Mouse (Mus musculus) erythroblast, embryonic 14.5 days (primary cell): ENCODE measurements around the gene Cdc20b. TPM values are rescaled to one million over a fixed set of nuclear protein-coding genes. Genes with fewer than 3 reads are reported as not detected.

Experiments used
- H3K27me3 ChIP-seq: 2 replicates; pipeline ENCODE4 v1.6.1; 2012; ENCODE audit warnings: inconsistent platforms; ENCODE audit not compliant: control insufficient read depth
- H3K36me3 ChIP-seq: 2 replicates; pipeline ENCODE4 v1.6.1; 2012; ENCODE audit warnings: mild to moderate bottlenecking, inconsistent platforms; ENCODE audit not compliant: control insufficient read depth
- H3K4me1 ChIP-seq: 2 replicates; pipeline ENCODE4 v1.6.1; 2012; ENCODE audit warnings: inconsistent platforms; ENCODE audit not compliant: control insufficient read depth
- H3K4me3 ChIP-seq: replicated peaks from 2 replicates; pipeline ENCODE3; 2012; ENCODE audit warnings: moderate library complexity, mild to moderate bottlenecking, inconsistent platforms
- H3K9me3 ChIP-seq: 2 replicates; pipeline ENCODE4 v1.6.1; 2012; ENCODE audit warnings: low read length, inconsistent platforms, mixed read lengths; ENCODE audit not compliant: control insufficient read depth
- GATA1 ChIP-seq: IDR thresholded peaks from 2 replicates; pipeline ENCODE4 v1.6.1; 2012; ENCODE audit warnings: low read length, inconsistent platforms, mixed read lengths
- TAL1 ChIP-seq: IDR thresholded peaks from 3 replicates; pipeline ENCODE4 v1.6.1; 2012; ENCODE audit warnings: low read length, inconsistent platforms, mixed read lengths
- polyA plus RNA-seq: library from polyadenylated mRNA; stranded (reverse); fragments of >175 nt; gene quantifications from 2 replicates; pipeline ENCODE4 v1.2.3, GENCODE M21; 2012

Gene Cdc20b
- polyA plus RNA-seq, 1 experiment, result not detected

DNA sequence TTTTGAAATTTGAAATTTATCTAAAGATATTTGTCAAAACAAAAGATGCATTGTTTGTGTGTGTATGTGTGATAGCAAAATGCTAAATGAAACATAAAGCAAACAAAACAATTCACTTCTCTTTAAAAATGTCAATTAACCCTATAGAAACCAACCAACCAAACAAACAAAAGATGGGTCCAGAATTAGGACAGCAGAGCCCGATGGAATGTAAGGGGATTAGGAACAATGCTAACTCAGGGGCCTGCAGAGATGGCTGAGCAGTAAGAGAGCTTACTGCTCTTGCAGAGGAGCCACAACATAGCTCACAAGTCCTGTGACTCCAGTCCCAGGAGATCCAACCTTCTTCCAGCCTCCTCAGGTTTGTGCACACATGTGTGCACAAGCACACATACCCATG is 47.2 kb downstream of the Cdc20b start:
- Histone ChIP-seq H3K36me3 (no peaks in the 10 kb centered on the region), H3K9me3 (no peaks in the 10 kb centered on the region), H3K4me3 (no peak overlapping the region), H3K4me1 (peaks cover 4% of the 10 kb centered on the region), H3K27me3 (no peaks in the 10 kb centered on the region)
- TF ChIP-seq GATA1 (no peak), TAL1 (no peak)

DNA sequence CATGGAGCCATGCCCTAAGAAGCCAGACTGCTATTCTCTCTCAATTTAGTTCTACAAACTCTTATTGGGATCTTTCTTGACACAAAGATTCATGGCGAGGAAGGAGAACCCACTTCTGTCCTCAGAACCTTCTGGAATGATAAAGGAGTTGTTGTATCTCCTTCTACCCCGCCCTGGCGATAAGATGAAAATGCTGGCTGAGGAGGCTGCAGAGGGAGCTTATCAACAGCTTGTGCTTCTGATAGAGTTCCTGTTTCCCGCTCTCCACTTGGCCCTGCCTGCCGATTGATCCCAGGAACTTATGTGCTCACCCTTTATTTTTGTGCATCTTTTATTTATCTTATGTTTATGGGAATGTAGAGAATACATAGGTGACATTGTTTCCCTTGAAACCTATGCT is 49.8 kb downstream of the Cdc20b start:
- Histone ChIP-seq H3K27me3 (no peaks in the 10 kb centered on the region), H3K9me3 (no peaks in the 10 kb centered on the region), H3K4me3 (no peak overlapping the region), H3K4me1 (peaks cover 4% of the 10 kb centered on the region), H3K36me3 (no peaks in the 10 kb centered on the region)
- TF ChIP-seq TAL1 (no peak), GATA1 (no peak)

DNA sequence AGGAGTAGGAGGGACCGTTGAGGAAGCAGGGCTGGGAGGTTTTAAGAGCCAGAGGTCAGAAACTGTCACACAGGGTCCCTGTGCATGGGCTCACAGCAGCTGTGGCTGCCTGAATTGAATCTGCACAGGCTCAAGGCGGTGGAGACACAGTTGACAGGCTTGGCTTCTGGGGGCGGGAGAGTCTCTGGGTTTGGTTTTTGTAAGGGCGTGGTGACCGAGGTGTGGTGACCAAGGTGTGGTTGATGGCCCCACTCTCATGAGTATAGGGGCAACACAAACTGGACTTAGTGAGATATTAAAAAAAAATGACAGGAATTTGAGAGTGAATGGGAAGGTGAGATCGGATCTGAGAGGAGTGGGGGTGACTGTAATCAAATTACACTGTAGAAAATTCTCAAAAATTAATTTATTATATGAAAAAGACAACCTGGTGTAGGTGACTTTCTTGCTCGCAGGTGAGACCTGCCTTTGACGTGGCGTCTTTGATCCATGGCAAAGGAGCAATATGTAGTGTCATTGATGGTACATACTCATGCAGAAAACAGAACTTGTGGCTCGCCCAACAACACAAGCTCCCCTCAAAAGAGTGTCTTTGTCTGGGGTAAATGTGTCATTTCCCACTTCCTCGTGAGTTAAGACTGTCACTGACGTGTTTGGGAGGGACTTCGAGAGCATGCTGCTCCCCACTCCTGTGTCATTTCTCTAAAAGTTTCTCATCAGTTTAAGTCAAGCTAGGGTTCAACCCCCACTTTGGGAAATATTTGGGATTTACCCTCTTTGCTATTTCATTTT is 52.5 kb downstream of the Cdc20b start:
- Histone ChIP-seq H3K4me3 (no peak overlapping the region), H3K27me3 (no peaks in the 10 kb centered on the region)
- no peak for TF ChIP-seq GATA1
- TF ChIP-seq TAL1, result no peak

DNA sequence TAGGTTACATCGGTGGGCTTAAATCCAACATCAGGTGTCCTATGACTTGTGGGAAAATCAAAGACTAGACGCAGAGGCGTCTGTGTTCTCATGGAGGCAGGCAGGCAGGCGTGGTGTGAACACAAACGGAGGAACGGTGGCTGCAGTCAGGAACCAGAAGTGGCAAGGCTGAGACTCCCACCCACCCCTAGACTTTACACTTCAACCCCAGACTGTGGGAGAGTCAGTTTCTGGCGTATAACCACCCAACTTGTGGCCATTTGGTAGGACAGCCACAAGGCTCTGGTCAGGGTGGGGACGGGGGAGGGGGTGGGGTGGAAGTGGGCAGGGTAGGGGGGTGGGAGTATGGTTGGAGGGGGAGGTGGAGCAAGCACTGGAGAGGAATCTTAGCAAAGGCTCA is 55.6 kb downstream of the Cdc20b start:
- H3K36me3 ChIP-seq, result no peaks in the 10 kb centered on the region
- H3K27me3 ChIP-seq, result no peaks in the 10 kb centered on the region
- no peaks in the 10 kb centered on the region for H3K9me3 ChIP-seq
- H3K4me3 ChIP-seq, result no peak overlapping the region
- no peaks in the 10 kb centered on the region for H3K4me1 ChIP-seq
- TF ChIP-seq TAL1 (no peak), GATA1 (no peak)

More for the DNA sequence above, 52.5 kb downstream of the Cdc20b start:
- H3K9me3 ChIP-seq, result no peaks in the 10 kb centered on the region
- no peaks in the 10 kb centered on the region for H3K36me3 ChIP-seq
- peaks cover 4% of the 10 kb centered on the region for H3K4me1 ChIP-seq

DNA sequence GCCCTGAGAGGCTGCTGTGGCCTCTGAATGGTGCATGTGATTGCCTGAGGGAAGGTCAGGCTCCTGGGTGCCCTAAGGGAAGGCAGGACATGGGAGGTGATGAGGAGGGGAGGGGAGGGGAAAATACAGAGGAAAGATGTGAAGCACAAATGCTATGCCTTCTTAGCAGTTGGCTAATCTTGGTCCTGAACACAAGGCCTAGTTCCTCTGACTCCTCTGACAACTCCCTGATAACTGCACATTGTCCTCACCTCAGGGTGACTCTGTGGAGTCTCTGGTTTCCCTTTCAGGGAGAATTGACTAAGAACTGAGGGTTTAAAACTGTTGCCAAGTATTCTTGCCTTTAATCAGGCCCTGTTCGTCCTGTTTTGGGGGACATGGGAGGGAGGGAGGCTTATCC is 59.7 kb downstream of the Cdc20b start:
- H3K4me1 ChIP-seq, result no peaks in the 10 kb centered on the region
- no peak overlapping the region for H3K4me3 ChIP-seq
- no peak for TF ChIP-seq GATA1
- TF ChIP-seq TAL1, result no peak
- H3K27me3 ChIP-seq, result no peaks in the 10 kb centered on the region
- no peaks in the 10 kb centered on the region for H3K36me3 ChIP-seq
- no peaks in the 10 kb centered on the region for H3K9me3 ChIP-seq

DNA sequence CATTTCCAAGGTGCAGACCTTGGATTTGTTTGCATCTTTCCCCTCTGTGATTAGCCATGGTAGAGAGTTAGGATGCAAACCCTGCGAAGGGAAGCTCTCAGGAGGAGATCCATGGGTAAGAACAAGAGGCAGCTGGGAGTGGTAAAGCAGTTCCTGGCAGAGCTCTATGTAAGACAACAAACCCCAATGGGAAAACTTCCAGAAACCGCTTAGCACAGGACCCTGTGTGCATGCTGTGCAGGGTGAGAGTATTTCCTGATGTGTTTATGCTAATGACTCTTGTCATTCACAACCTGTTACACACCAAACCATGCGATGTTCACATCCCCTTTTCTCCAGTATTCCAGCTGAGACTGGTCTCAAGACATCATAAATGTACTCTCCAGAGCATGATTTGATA is 62.1 kb downstream of the Cdc20b start:
- no peaks in the 10 kb centered on the region for H3K9me3 ChIP-seq
- H3K4me1 ChIP-seq, result no peaks in the 10 kb centered on the region
- TF ChIP-seq GATA1 (no peak), TAL1 (no peak)
- no peaks in the 10 kb centered on the region for H3K27me3 ChIP-seq
- no peaks in the 10 kb centered on the region for H3K36me3 ChIP-seq
- no peak overlapping the region for H3K4me3 ChIP-seq

DNA sequence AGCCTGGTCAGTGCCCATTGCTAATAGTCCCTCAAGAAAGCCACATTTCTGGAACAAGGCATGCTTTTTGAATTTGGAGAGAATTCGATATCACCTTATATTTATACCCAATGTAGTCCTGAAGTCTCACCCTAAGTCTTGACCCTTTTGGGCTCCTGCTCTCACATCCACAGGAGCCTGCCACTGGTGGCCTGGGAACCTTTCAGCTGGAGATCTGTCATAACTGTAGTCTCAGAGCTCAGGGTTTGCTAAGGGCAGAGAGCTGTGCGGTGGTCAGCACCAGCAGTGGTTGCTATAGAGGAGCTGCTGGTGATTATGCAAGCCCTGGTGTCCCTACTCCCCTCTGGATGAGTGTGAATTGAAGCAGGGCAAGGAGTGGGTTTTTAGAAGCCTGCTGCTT is 63.5 kb downstream of the Cdc20b start:
- H3K9me3 ChIP-seq, result no peaks in the 10 kb centered on the region
- H3K4me3 ChIP-seq, result no peak overlapping the region
- H3K36me3 ChIP-seq, result no peaks in the 10 kb centered on the region
- no peak for TF ChIP-seq GATA1
- no peak for TF ChIP-seq TAL1
- H3K4me1 ChIP-seq, result no peaks in the 10 kb centered on the region
- H3K27me3 ChIP-seq, result no peaks in the 10 kb centered on the region

DNA sequence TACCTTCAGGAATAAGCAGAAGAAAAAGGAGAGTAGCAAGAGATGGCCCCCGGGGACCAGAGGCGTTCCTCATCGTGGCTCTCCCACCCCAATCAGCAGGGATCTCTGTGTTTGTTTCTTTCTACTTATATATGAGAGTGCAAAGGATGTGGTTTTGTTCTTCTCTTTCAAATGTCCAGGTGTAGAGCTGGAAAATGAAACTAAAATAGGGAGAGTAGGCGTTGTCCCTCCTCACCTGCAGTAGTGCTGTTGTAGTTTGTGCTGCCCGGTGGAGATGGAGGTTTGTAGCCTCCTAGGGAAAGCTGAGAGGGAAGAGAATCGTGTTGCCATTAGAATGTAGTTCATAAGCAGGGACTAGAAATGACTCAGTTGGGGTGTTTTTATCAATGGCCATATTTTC is 66.0 kb downstream of the Cdc20b start, which contains the start of gene Gzma:
TSS of gene Gzma (minus strand) at position 103 of the 400 bp plus-strand sequence.
- no peaks in the 10 kb centered on the region for H3K36me3 ChIP-seq
- TF ChIP-seq GATA1 (no peak), TAL1 (no peak)
- no peak within 1 kb of the TSS for H3K4me3 ChIP-seq
- H3K27me3 ChIP-seq, result no peaks in the 10 kb centered on the region
- no peaks in the 10 kb centered on the region for H3K9me3 ChIP-seq
- no peaks in the 10 kb centered on the region for H3K4me1 ChIP-seq

DNA sequence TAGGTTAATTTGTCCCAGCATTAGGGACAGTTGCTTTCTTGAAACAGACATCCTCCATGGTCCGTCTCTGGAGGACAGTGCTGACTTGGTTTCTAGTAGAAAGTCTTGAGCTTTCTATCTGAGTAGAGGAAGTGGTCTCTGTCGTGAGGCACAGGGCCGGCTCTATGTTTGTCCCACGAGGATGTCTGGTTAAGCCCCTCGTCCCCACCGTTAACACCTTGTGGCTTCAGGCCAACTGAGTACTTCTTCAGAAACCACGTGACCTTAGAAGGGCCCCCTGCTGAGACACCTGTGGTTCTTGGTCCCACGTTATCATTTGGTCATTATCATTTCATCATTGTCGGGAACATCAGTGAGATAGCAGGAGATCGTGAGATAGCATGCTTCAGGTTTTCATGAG is 66.9 kb downstream of the Cdc20b start:
- Histone ChIP-seq H3K27me3 (no peaks in the 10 kb centered on the region), H3K4me3 (no peak overlapping the region), H3K4me1 (no peaks in the 10 kb centered on the region), H3K36me3 (no peaks in the 10 kb centered on the region), H3K9me3 (no peaks in the 10 kb centered on the region)
- TF ChIP-seq TAL1 (no peak), GATA1 (no peak)
